Mouse (Mus musculus) megakaryocyte, embryonic 14.5 days (primary cell): Measurements from ENCODE around the gene Auts2.

Experiments
- FLI1 ChIP-seq: IDR thresholded peaks from 2 replicates; pipeline ENCODE4 v1.6.1; 2012; ENCODE audit warnings: low read length, inconsistent platforms, mixed read lengths
- GATA1 ChIP-seq: IDR thresholded peaks from 3 replicates; pipeline ENCODE4 v1.6.1; 2012; ENCODE audit warnings: mixed read lengths, low read length, inconsistent platforms, borderline replicate concordance

DNA sequence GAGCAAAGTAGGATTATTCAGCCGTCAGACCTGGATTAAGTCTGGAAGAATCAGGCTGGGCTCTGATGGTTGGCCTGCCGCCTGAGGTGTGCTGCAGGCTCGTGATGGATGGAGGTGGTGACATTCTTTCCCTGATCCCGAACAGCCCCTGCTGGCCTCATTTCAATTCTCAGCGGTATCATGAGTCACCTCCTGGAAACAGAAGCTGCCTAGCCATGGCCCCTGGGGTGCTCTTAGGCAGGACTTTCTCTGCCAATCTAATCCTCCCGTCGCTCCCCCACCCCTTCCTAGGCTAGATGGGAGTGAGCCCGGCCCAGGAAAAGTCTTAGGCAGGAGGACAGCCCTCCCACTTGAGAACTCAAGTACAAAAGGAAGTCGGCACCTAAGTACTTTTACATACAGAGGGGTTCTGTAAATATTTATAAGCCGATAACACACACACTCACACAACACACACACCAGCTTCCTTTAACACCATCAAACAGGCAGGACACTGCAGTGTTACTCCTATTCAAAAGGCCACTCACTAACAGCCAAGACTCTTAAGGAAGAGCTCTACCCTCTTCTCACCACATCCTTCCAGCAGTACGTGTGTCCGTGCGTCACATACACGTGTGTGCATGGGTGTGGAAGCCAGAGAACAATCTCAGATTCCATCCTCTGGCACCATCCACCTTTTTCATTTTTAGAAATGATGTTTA is 1027.3 kb downstream of the Auts2 start:
- TF ChIP-seq GATA1 (no peak), FLI1 (no peak)
